Mouse (Mus musculus) megakaryocyte-erythroid progenitor cell, adult 5-6 weeks (primary cell): ENCODE data around the gene Vps37c. TPM values are rescaled to one million over a fixed set of nuclear protein-coding genes. Genes with fewer than 3 reads are reported as not detected.

Source experiments
- ATAC-seq: replicated peaks from 2 replicates; pipeline ENCODE4 v1.8.0; 2016; ENCODE audit warnings: mild to moderate bottlenecking, inconsistent platforms; ENCODE audit not compliant: severe bottlenecking, poor library complexity, low FRiP score, low TSS enrichment
- total RNA-seq, 2 experiments: library from RNA; stranded (forward) in 1 of 2; stranded (reverse) in 1 of 2; fragments of 200-1000, 215-1000 nt in 1 of 2; fragments of >200 nt in 1 of 2; fragmentation: Nextera tagmentation in 1 of 2; gene quantifications; 2 replicates each; pipeline ENCODE4 v1.2.3; 2014 to 2017

Vps37c gene
- total RNA-seq, 2 experiments from 2014 or later = 6.9 to 20.2 TPM

- ATAC-seq = no peak
Measured at GRCm38 (mm10) chr19:10758708-10759107, 70.2 kb downstream of the Vps37c start.

DNA sequence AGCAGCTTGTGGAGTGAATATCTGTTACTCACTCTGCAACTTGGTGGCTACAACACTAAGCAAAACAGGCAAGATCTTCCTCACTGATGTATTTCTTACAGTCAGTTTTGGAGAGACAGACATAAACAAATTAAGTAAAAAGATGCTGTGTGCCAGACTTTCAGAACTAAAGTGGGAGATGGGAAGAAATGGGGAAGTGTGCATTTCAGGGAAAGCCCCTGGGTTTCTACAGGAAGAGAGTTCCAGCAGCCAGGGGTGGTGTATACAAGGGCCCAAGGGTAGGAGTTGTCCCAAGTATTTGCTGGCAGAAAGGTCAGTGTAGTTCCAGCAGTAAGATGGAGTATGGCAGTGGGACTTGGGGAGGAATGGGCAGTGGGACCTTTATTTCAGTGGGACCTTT lies 71.0 kb downstream of the Vps37c start:
- ATAC-seq = no peak

GRCm38 (mm10) chr19:10759983-10760831 lies 71.7 kb downstream of the Vps37c start:
- ATAC-seq = no peak

GRCm38 (mm10) chr19:10761794-10762415 lies 73.4 kb downstream of the Vps37c start:
- ATAC-seq = no peak

GRCm38 (mm10) chr19:10762468-10762867 lies 73.9 kb downstream of the Vps37c start:
- no peak for ATAC-seq

DNA sequence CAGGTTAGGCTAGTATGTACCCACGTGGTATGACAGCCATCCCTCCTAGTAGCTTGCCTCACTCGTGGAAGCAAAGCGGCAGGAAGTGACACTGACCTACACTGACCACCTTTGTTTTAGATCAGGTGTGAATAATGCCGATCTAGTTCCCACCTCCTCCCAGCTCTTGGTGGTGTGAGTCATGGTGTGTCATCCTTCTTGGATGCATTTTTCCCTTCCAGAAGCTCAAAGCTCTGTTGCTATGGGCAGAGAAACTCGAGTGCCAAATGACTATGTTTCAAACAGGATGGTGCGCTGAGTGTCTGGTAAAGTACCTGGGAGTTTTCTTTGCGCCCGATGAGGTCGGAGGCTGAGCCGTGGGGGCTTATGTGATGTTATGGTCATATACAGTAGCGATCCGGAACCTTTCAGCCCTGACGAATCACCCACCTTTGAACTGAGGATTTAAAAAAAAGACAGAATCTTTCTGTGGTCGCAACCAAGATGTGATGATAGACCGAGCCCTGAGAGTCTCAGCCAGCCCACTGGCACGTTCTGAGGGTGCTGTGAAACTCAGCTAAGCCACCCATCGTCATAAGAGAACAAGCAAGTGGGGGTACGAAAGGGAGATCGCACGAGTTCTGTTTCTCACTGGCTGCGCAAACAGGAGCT lies 75.0 kb downstream of the Vps37c start:
- ATAC-seq = no peak

Other genes with a start within 250 kb of the Vps37c start
- gene Lrrc10b, start 231.3 kb upstream of the Vps37c start, total RNA-seq (2014; fragmentation: Nextera tagmentation) = not detected in 2 replicates
- gene Lrrc10b, start 231.3 kb upstream of the Vps37c start, total RNA-seq (2017) = not detected in 2 replicates
- gene Ppp1r32, start 205.8 kb upstream of the Vps37c start, total RNA-seq (2014; fragmentation: Nextera tagmentation) = 0.57 TPM in 1 of 2 replicates, not detected in the other
- gene Ppp1r32, start 205.8 kb upstream of the Vps37c start, total RNA-seq (2017) = not detected in 2 replicates
- gene Cpsf7, start 163.5 kb upstream of the Vps37c start, total RNA-seq (2014; fragmentation: Nextera tagmentation) = 98.2 and 112 TPM in 2 replicates
- 36.3 and 39.4 TPM in 2 replicates for gene Cpsf7, start 163.5 kb upstream of the Vps37c start, total RNA-seq (2017)
- 71.9 and 73.0 TPM in 2 replicates for gene Sdhaf2, start 162.6 kb upstream of the Vps37c start, total RNA-seq (2014; fragmentation: Nextera tagmentation)
- gene Sdhaf2, start 162.6 kb upstream of the Vps37c start, total RNA-seq (2017) = 61.3 and 105 TPM in 2 replicates
- gene Tmem216, start 132.5 kb upstream of the Vps37c start, total RNA-seq (2014; fragmentation: Nextera tagmentation) = 9.0 and 14.9 TPM in 2 replicates
- gene Tmem216, start 132.5 kb upstream of the Vps37c start, total RNA-seq (2017) = 12.2 and 19.9 TPM in 2 replicates
- gene Cyb561a3, start 111.6 kb upstream of the Vps37c start, total RNA-seq (2014; fragmentation: Nextera tagmentation) = 17.7 and 27.3 TPM in 2 replicates
- 7.6 and 11.9 TPM in 2 replicates for gene Cyb561a3, start 111.6 kb upstream of the Vps37c start, total RNA-seq (2017)
- 24.4 and 51.9 TPM in 2 replicates for gene Tmem138, start 111.4 kb upstream of the Vps37c start, total RNA-seq (2014; fragmentation: Nextera tagmentation)
- gene Tmem138, start 111.4 kb upstream of the Vps37c start, total RNA-seq (2017) = 7.2 and 8.8 TPM in 2 replicates
- 229 and 288 TPM in 2 replicates for gene Ddb1, start 83.4 kb upstream of the Vps37c start, total RNA-seq (2014; fragmentation: Nextera tagmentation)
- 535 and 656 TPM in 2 replicates for gene Ddb1, start 83.4 kb upstream of the Vps37c start, total RNA-seq (2017)
- gene Tkfc, start 83.1 kb upstream of the Vps37c start, total RNA-seq (2014; fragmentation: Nextera tagmentation) = 9.0 and 9.6 TPM in 2 replicates
- gene Tkfc, start 83.1 kb upstream of the Vps37c start, total RNA-seq (2017) = 1.9 and 4.2 TPM in 2 replicates
- gene Vwce, start 54.5 kb upstream of the Vps37c start, total RNA-seq (2014; fragmentation: Nextera tagmentation) = 0.90 and 0.99 TPM in 2 replicates
- gene Vwce, start 54.5 kb upstream of the Vps37c start, total RNA-seq (2017) = not detected in 2 replicates
- not detected in 2 replicates for gene Pga5, start 10.7 kb upstream of the Vps37c start, total RNA-seq (2014; fragmentation: Nextera tagmentation)
- not detected in 2 replicates for gene Pga5, start 10.7 kb upstream of the Vps37c start, total RNA-seq (2017)
- gene Cd5, start 50.3 kb downstream of the Vps37c start, total RNA-seq (2014; fragmentation: Nextera tagmentation) = 3.2 and 3.7 TPM in 2 replicates
- gene Cd5, start 50.3 kb downstream of the Vps37c start, total RNA-seq (2017) = not detected in 2 replicates
- gene Cd6, start 141.3 kb downstream of the Vps37c start, total RNA-seq (2014; fragmentation: Nextera tagmentation) = 2.4 and 3.2 TPM in 2 replicates
- gene Cd6, start 141.3 kb downstream of the Vps37c start, total RNA-seq (2017) = not detected in 2 replicates
- 0.50 and 0.99 TPM in 2 replicates for gene Slc15a3, start 151.0 kb downstream of the Vps37c start, total RNA-seq (2014; fragmentation: Nextera tagmentation)
- 0.56 TPM in 1 of 2 replicates, not detected in the other for gene Slc15a3, start 151.0 kb downstream of the Vps37c start, total RNA-seq (2017)
- 0.10 and 2.4 TPM in 2 replicates for gene Tmem132a, start 181.2 kb downstream of the Vps37c start, total RNA-seq (2014; fragmentation: Nextera tagmentation)
- gene Tmem132a, start 181.2 kb downstream of the Vps37c start, total RNA-seq (2017) = 0.23 and 0.56 TPM in 2 replicates
- gene Tmem109, start 193.3 kb downstream of the Vps37c start, total RNA-seq (2014; fragmentation: Nextera tagmentation) = 23.4 and 41.0 TPM in 2 replicates
- gene Tmem109, start 193.3 kb downstream of the Vps37c start, total RNA-seq (2017) = 11.1 and 21.7 TPM in 2 replicates
- gene Prpf19, start 206.5 kb downstream of the Vps37c start, total RNA-seq (2014; fragmentation: Nextera tagmentation) = 148 and 173 TPM in 2 replicates
- gene Prpf19, start 206.5 kb downstream of the Vps37c start, total RNA-seq (2017) = 145 and 393 TPM in 2 replicates
- gene Zp1, start 231.9 kb downstream of the Vps37c start, total RNA-seq (2014; fragmentation: Nextera tagmentation) = not detected in 2 replicates
- gene Zp1, start 231.9 kb downstream of the Vps37c start, total RNA-seq (2017) = not detected in 2 replicates
- gene Ptgdr2, start 248.4 kb downstream of the Vps37c start, total RNA-seq (2014; fragmentation: Nextera tagmentation) = not detected in 2 replicates
- not detected in 2 replicates for gene Ptgdr2, start 248.4 kb downstream of the Vps37c start, total RNA-seq (2017)